Mouse (Mus musculus) cerebellum, postnatal 25 days (tissue): ENCODE data around the gene Camkv.

Source experiments
- DNase-seq, 2 experiments: peaks; one replicate each; pipeline ENCODE4 v3.0.0; 2021; ENCODE audit warnings: mixed read lengths in 2 of 2

The Camkv gene

DNA sequence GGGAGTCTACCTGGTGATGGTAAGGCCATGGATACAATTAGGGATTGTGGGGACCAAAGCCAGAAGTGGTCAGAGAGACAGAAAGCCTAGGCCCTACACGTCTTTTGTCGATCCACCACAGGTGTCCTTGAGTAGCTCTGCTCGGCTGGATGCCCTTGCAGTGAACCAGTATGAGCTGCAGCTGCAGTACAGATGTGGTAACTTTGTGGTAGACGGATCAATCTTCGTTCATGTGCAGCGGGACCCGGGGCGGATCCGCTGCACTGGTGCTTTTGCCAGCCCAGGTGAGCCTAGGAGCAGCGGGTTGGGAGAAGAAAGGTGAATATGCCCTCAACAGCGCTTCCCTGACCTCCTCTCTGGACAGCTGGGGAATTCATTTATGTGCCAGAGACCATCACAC, 57.5 kb downstream of the Camkv start:
- no peak for DNase-seq

DNA sequence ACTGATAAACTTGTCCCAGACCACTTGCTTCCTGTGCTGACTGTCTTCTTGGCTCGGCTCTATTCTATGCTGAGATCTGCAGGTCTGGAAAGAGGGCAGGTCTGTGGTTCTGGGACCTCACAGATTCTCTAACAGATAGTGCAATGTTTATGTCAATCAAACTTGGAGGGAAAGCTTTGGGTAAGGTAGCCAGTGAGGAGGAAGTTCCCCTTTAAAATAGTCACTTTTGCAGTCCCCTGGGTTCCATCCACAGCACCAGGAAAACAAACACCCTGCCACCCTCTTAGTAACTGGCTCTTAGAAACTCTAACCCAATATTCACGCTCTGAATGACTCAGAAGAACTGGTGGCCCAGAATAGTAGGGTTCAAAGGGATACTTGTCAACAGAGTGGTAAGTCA, 59.0 kb downstream of the Camkv start:
- no peak for DNase-seq

DNA sequence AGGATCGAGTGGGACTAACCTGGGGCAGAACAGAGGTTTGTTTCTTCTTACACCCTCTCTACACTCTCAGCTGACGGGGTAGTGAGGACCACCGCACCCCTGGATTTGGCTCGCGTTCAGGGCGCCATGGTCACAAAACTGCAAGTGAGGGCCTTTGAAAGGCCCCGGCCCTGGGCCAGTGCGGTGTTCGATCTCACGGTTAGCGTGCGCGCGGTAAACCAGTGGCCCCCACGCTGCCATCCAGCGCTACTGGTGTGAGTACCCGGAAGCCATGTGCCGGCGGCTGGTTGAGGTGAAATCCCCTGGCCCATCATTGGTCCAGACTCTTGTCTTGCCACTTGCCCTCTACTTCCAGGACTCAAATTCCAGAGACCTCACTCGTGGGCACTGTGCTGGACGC, 60.0 kb downstream of the Camkv start:
- DNase-seq, result no peak

DNA sequence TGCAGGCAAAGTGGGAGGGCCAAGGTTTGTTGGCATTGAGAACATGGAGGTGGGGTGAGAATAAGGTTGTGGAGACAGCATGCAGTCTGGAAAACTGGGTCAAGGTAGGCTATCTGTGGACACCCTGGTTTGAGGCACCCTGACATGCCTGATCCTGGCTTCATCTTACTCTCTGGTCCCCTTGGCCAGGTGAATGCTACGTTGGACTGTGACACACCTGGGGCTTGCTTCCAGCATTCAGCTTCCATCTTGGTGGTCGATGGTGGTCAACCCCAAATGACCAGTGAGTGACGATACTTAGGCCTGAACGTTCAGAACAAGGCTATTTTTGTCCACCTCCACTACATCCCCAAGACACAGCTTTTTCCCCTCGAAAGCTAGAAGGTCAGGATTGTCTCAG, 60.6 kb downstream of the Camkv start, which contains the start of gene Gm20662:
Gene Gm20662 (plus strand): TSS at position 301 of the 400 bp plus-strand sequence.
- DNase-seq, result no peak
